Mouse (Mus musculus) heart, embryonic 12.5 days (tissue): Measurements from ENCODE around the gene Grm8. TPM values are rescaled to one million over a fixed set of nuclear protein-coding genes. Genes with fewer than 3 reads are reported as not detected.

Experiments used
- ATAC-seq: fragments of 200-750 bp; cut with Nextera tagmentation; 2 replicates; pipeline ENCODE4 v1.8.0; 2017; ENCODE audit warnings: moderate TSS enrichment, moderate library complexity; ENCODE audit not compliant: insufficient number of reproducible peaks, low FRiP score
- H3K27ac ChIP-seq: fragments of 300-500 bp; sonication (generic); 2 replicates; pipeline ENCODE4 v1.5.1; 2016; ENCODE audit warnings: mild to moderate bottlenecking, moderate library complexity; ENCODE audit not compliant: poor library complexity, severe bottlenecking
- H3K27me3 ChIP-seq: fragments of 300-500 bp; sonication (generic); replicated peaks from 2 replicates; pipeline ENCODE4 v1.6.1; 2016; ENCODE audit warnings: mild to moderate bottlenecking, moderate library complexity
- H3K36me3 ChIP-seq: fragments of 300-500 bp; sonication (generic); 2 replicates; pipeline ENCODE4 v1.6.1; 2016; ENCODE audit warnings: mild to moderate bottlenecking, moderate library complexity
- H3K4me1 ChIP-seq: fragments of 300-500 bp; sonication (generic); replicated peaks from 2 replicates; pipeline ENCODE4 v1.6.1; 2016; ENCODE audit warnings: mild to moderate bottlenecking
- H3K4me2 ChIP-seq: fragments of 300-500 bp; sonication (generic); 2 replicates; pipeline ENCODE4 v1.6.1; 2016; ENCODE audit warnings: mild to moderate bottlenecking, moderate library complexity
- H3K4me3 ChIP-seq: fragments of 300-500 bp; sonication (generic); 2 replicates; pipeline ENCODE4 v1.5.1; 2016; ENCODE audit warnings: mild to moderate bottlenecking
- H3K9ac ChIP-seq: fragments of 300-500 bp; sonication (generic); 2 replicates; pipeline ENCODE4 v1.6.1; 2016; ENCODE audit warnings: mild to moderate bottlenecking, moderate library complexity
- H3K9me3 ChIP-seq: fragments of 300-500 bp; sonication (generic); replicated peaks from 2 replicates; pipeline ENCODE4 v1.6.1; 2016; ENCODE audit warnings: mild to moderate bottlenecking, moderate library complexity
- WGBS: fragments of 180-500 bp; shearing (Covaris S2); methylation state at CpG from one replicate; pipeline ENCODE4 v1.1.7; 2016; 5-methylcytosine and 5-hydroxymethylcytosine counted together
- polyA plus RNA-seq: library from polyadenylated mRNA; unstranded; fragments of >200 nt; fragmentation: Nextera tagmentation; extraction: Ambion mirVana; gene quantifications from 2 replicates; pipeline ENCODE4 v1.2.1, GENCODE M21; 2016

Gene Grm8
- polyA plus RNA-seq, 1 experiment from 2014 or later = 0.73 TPM

GRCm38 (mm10) chr6:27781371-27781770 lies 353.6 kb downstream of the Grm8 start:
- ATAC-seq = no peak
- no peak overlapping the region for H3K27ac ChIP-seq
- no peak overlapping the region for H3K4me2 ChIP-seq
- no peak overlapping the region for H3K9ac ChIP-seq
- no peaks in the 10 kb centered on the region for H3K9me3 ChIP-seq
- no peaks in the 10 kb centered on the region for H3K27me3 ChIP-seq
- no peak overlapping the region for H3K4me3 ChIP-seq
- no peaks in the 10 kb centered on the region for H3K4me1 ChIP-seq
- 69% methylated on average over 3 of the region's 3 CpGs for WGBS
- no peaks in the 10 kb centered on the region for H3K36me3 ChIP-seq

- H3K9ac ChIP-seq = no peak overlapping the region
- 82% methylated on average over 4 of the region's 4 CpGs for WGBS
- no peak for ATAC-seq
- H3K4me2 ChIP-seq = no peak overlapping the region
- H3K4me3 ChIP-seq = no peak overlapping the region
- H3K27me3 ChIP-seq = no peaks in the 10 kb centered on the region
- no peaks in the 10 kb centered on the region for H3K9me3 ChIP-seq
- H3K4me1 ChIP-seq = no peaks in the 10 kb centered on the region
- H3K27ac ChIP-seq = no peak overlapping the region
- H3K36me3 ChIP-seq = no peaks in the 10 kb centered on the region
These were observed 359.2 kb downstream of the Grm8 start for GRCm38 (mm10) chr6:27775646-27776271.

- Histone ChIP-seq H3K4me3 (no peak overlapping the region), H3K9ac (no peak overlapping the region), H3K4me2 (no peak overlapping the region), H3K27ac (no peak overlapping the region), H3K27me3 (no peaks in the 10 kb centered on the region), H3K36me3 (no peaks in the 10 kb centered on the region), H3K9me3 (no peaks in the 10 kb centered on the region), H3K4me1 (no peaks in the 10 kb centered on the region)
- 80% methylated on average over 6 of the region's 6 CpGs for WGBS
- ATAC-seq = no peak
These were observed 372.9 kb downstream of the Grm8 start for GRCm38 (mm10) chr6:27762061-27762460.

- H3K27ac ChIP-seq = no peak overlapping the region
- no peaks in the 10 kb centered on the region for H3K36me3 ChIP-seq
- no peaks in the 10 kb centered on the region for H3K27me3 ChIP-seq
- 82% methylated on average over 2 of the region's 2 CpGs for WGBS
- H3K4me2 ChIP-seq = no peak overlapping the region
- ATAC-seq = no peak
- H3K4me3 ChIP-seq = no peak overlapping the region
- no peak overlapping the region for H3K9ac ChIP-seq
- no peaks in the 10 kb centered on the region for H3K9me3 ChIP-seq
- H3K4me1 ChIP-seq = no peaks in the 10 kb centered on the region
These were observed 381.6 kb downstream of the Grm8 start for GRCm38 (mm10) chr6:27753290-27753829.

- no peaks in the 10 kb centered on the region for H3K9me3 ChIP-seq
- no peaks in the 10 kb centered on the region for H3K36me3 ChIP-seq
- no peak overlapping the region for H3K9ac ChIP-seq
- H3K4me3 ChIP-seq = no peak overlapping the region
- no peak overlapping the region for H3K4me2 ChIP-seq
- no peak for ATAC-seq
- 71% methylated on average over 4 of the region's 4 CpGs for WGBS
- no peaks in the 10 kb centered on the region for H3K27me3 ChIP-seq
- H3K4me1 ChIP-seq = no peaks in the 10 kb centered on the region
- no peak overlapping the region for H3K27ac ChIP-seq
These were observed 388.5 kb downstream of the Grm8 start for GRCm38 (mm10) chr6:27746493-27746892.

GRCm38 (mm10) chr6:27745693-27746451 lies 389.1 kb downstream of the Grm8 start:
- no peak for ATAC-seq
- Histone ChIP-seq H3K27ac (no peak overlapping the region), H3K27me3 (no peaks in the 10 kb centered on the region), H3K9ac (no peak overlapping the region), H3K4me2 (no peak overlapping the region), H3K4me3 (no peak overlapping the region), H3K9me3 (no peaks in the 10 kb centered on the region), H3K4me1 (no peaks in the 10 kb centered on the region), H3K36me3 (no peaks in the 10 kb centered on the region)
- 47% methylated on average over 5 of the region's 5 CpGs for WGBS

- WGBS = 75% methylated on average over 3 of the region's 3 CpGs
- H3K27ac ChIP-seq = no peak overlapping the region
These were observed 445.6 kb downstream of the Grm8 start for GRCm38 (mm10) chr6:27689382-27689781.

GRCm38 (mm10) chr6:27661747-27662435 lies 473.1 kb downstream of the Grm8 start:
- H3K9ac ChIP-seq = no peak overlapping the region
- no peaks in the 10 kb centered on the region for H3K36me3 ChIP-seq
- H3K4me1 ChIP-seq = no peaks in the 10 kb centered on the region
- H3K27me3 ChIP-seq = no peaks in the 10 kb centered on the region
- no peak overlapping the region for H3K27ac ChIP-seq
- no peak overlapping the region for H3K4me3 ChIP-seq
- 57% methylated on average over 6 of the region's 6 CpGs for WGBS
- no peak for ATAC-seq
- H3K9me3 ChIP-seq = no peaks in the 10 kb centered on the region
- H3K4me2 ChIP-seq = no peak overlapping the region

More at GRCm38 (mm10) chr6:27689382-27689781, 445.6 kb downstream of the Grm8 start:
- Histone ChIP-seq H3K9me3 (no peaks in the 10 kb centered on the region), H3K4me3 (no peak overlapping the region), H3K9ac (no peak overlapping the region), H3K36me3 (no peaks in the 10 kb centered on the region), H3K4me1 (no peaks in the 10 kb centered on the region), H3K4me2 (no peak overlapping the region), H3K27me3 (no peaks in the 10 kb centered on the region)
- no peak for ATAC-seq

- Histone ChIP-seq H3K9me3 (no peaks in the 10 kb centered on the region), H3K27me3 (no peaks in the 10 kb centered on the region), H3K4me2 (no peak overlapping the region), H3K4me3 (no peak overlapping the region), H3K4me1 (no peaks in the 10 kb centered on the region), H3K9ac (no peak overlapping the region), H3K36me3 (no peaks in the 10 kb centered on the region), H3K27ac (no peak overlapping the region)
- ATAC-seq = no peak
- 51% methylated on average over 1 of the region's 1 CpGs for WGBS
These were observed 477.5 kb downstream of the Grm8 start for GRCm38 (mm10) chr6:27657520-27657919.

- no peak overlapping the region for H3K27ac ChIP-seq
- no peaks in the 10 kb centered on the region for H3K36me3 ChIP-seq
- no peak overlapping the region for H3K4me3 ChIP-seq
- ATAC-seq = no peak
- no peaks in the 10 kb centered on the region for H3K9me3 ChIP-seq
- 65% methylated on average over 1 of the region's 1 CpGs for WGBS
- no peaks in the 10 kb centered on the region for H3K4me1 ChIP-seq
- H3K4me2 ChIP-seq = no peak overlapping the region
- H3K9ac ChIP-seq = no peak overlapping the region
- H3K27me3 ChIP-seq = no peaks in the 10 kb centered on the region
These were observed 488.5 kb downstream of the Grm8 start for GRCm38 (mm10) chr6:27646503-27646902.

- ATAC-seq = no peak
- Histone ChIP-seq H3K4me1 (no peaks in the 10 kb centered on the region), H3K9me3 (no peaks in the 10 kb centered on the region), H3K4me3 (no peak overlapping the region), H3K9ac (no peak overlapping the region), H3K4me2 (no peak overlapping the region), H3K27ac (no peak overlapping the region), H3K27me3 (no peaks in the 10 kb centered on the region), H3K36me3 (no peaks in the 10 kb centered on the region)
- 51% methylated on average over 5 of the region's 5 CpGs for WGBS
These were observed 489.9 kb downstream of the Grm8 start for GRCm38 (mm10) chr6:27645054-27645453.
